Mouse (Mus musculus) cerebellum, adult (tissue): ENCODE measurements around the gene Mdga2.
A peak's percentile ranks its signal among the peaks of the same experiment; 100 is the strongest.

Experiments used
- ATAC-seq: cut with Nextera tagmentation; 2 replicates; pipeline ENCODE4 v1.9.2; 2017; ENCODE audit warnings: mild to moderate bottlenecking, moderate library complexity, mixed read lengths; ENCODE audit not compliant: insufficient number of reproducible peaks, low FRiP score, low TSS enrichment

Mdga2 gene

GRCm38 (mm10) chr12:67059136-67060014 lies 163.0 kb downstream of the Mdga2 start:
- peak; percentile 95 for ATAC-seq

GRCm38 (mm10) chr12:67056621-67057020 lies 165.7 kb downstream of the Mdga2 start:
- ATAC-seq = no peak

- ATAC-seq = no peak
Measured at GRCm38 (mm10) chr12:67045099-67045750, 177.1 kb downstream of the Mdga2 start.

GRCm38 (mm10) chr12:67041865-67042264 lies 180.5 kb downstream of the Mdga2 start:
- ATAC-seq = no peak

GRCm38 (mm10) chr12:67035509-67036261 lies 186.7 kb downstream of the Mdga2 start:
- ATAC-seq = no peak

- no peak for ATAC-seq
Measured at GRCm38 (mm10) chr12:67017192-67017591, 205.2 kb downstream of the Mdga2 start.

- 0 out of 2 replicates have a peak, but pooled peaks have one; percentile 40 for ATAC-seq
Measured at GRCm38 (mm10) chr12:67011368-67011767, 211.0 kb downstream of the Mdga2 start.

- ATAC-seq = no peak
Measured at GRCm38 (mm10) chr12:67010318-67010717, 212.0 kb downstream of the Mdga2 start.

- ATAC-seq = no peak
Measured at GRCm38 (mm10) chr12:67009191-67009590, 213.2 kb downstream of the Mdga2 start.

- ATAC-seq = no peak
Measured at GRCm38 (mm10) chr12:66954129-66954528, 268.2 kb downstream of the Mdga2 start.

GRCm38 (mm10) chr12:66915741-66916140 lies 306.6 kb downstream of the Mdga2 start:
- no peak for ATAC-seq

- ATAC-seq = no peak
Measured at GRCm38 (mm10) chr12:66899366-66899765, 323.0 kb downstream of the Mdga2 start.

- ATAC-seq = no peak
Measured at GRCm38 (mm10) chr12:66896790-66897189, 325.6 kb downstream of the Mdga2 start.

GRCm38 (mm10) chr12:66890296-66890695 lies 332.1 kb downstream of the Mdga2 start:
- no peak for ATAC-seq

- ATAC-seq = no peak
Measured at GRCm38 (mm10) chr12:66889276-66889675, 333.1 kb downstream of the Mdga2 start.

- ATAC-seq = no peak
Measured at GRCm38 (mm10) chr12:66888636-66889035, 333.7 kb downstream of the Mdga2 start.

- no peak for ATAC-seq
Measured at GRCm38 (mm10) chr12:66866199-66866598, 356.1 kb downstream of the Mdga2 start.

GRCm38 (mm10) chr12:66853167-66853566 lies 369.2 kb downstream of the Mdga2 start:
- ATAC-seq = no peak

- ATAC-seq = no peak
Measured at GRCm38 (mm10) chr12:66840336-66840735, 382.0 kb downstream of the Mdga2 start.

- no peak for ATAC-seq
Measured at GRCm38 (mm10) chr12:66755653-66756052, 466.7 kb downstream of the Mdga2 start.

GRCm38 (mm10) chr12:66734536-66734935 lies 487.8 kb downstream of the Mdga2 start:
- no peak for ATAC-seq
